Mouse (Mus musculus) CH12.LX (cell line): ENCODE data around the gene 1700092M07Rik. TPM values are rescaled to one million over a fixed set of nuclear protein-coding genes. Genes with fewer than 3 reads are reported as not detected.

Experiments
- DNase-seq: peaks from one replicate; pipeline ENCODE4 v3.0.0-alpha.2; 2013; ENCODE audit errors: extremely low read depth
- H3K27ac ChIP-seq: 2 replicates; pipeline ENCODE4 v1.5.1; 2012; ENCODE audit warnings: low read depth, mild to moderate bottlenecking, control low read depth, moderate library complexity; ENCODE audit not compliant: insufficient read depth
- H3K27me3 ChIP-seq: replicated peaks from 2 replicates; pipeline ENCODE3; 2012; ENCODE audit warnings: inconsistent platforms
- H3K36me3 ChIP-seq, 2 experiments: replicated peaks in 1 of 2; 2 replicates each; pipeline versions ENCODE3 to v1.6.1; 2012; ENCODE audit warnings: inconsistent platforms in 1 of 2, low read length in 1 of 2, mild to moderate bottlenecking in 1 of 2, mixed read lengths in 1 of 2, moderate library complexity in 1 of 2; ENCODE audit not compliant: control insufficient read depth in 1 of 2, insufficient read depth in 1 of 2
- H3K4me1 ChIP-seq, 2 experiments: 2 replicates each; pipeline ENCODE4 v1.6.1; 2012; ENCODE audit warnings: inconsistent platforms in 1 of 2, moderate library complexity in 1 of 2; ENCODE audit not compliant: insufficient read depth in 2 of 2, control insufficient read depth in 1 of 2
- H3K4me2 ChIP-seq: 2 replicates; pipeline ENCODE4 v1.6.1; 2012; ENCODE audit warnings: low read depth, mild to moderate bottlenecking, control low read depth; ENCODE audit not compliant: poor library complexity, insufficient read depth, severe bottlenecking
- H3K4me3 ChIP-seq, 3 experiments: fragments of 150-350 bp in 1 of 3; sonication (generic) in 1 of 3; replicated peaks in 1 of 3; 2 replicates each; pipeline versions ENCODE3 to v1.5.1; 2011 to 2012; ENCODE audit warnings: low read depth in 2 of 3, low read length in 2 of 3, mild to moderate bottlenecking in 2 of 3, moderate library complexity in 2 of 3, control low read depth in 1 of 3, improper control_type of control experiment in 1 of 3, inconsistent platforms in 1 of 3, mixed read lengths in 1 of 3; ENCODE audit not compliant: poor library complexity in 1 of 3
- H3K79me2 ChIP-seq: replicated peaks from 2 replicates; pipeline ENCODE4 v1.6.1; 2012; ENCODE audit warnings: mild to moderate bottlenecking, moderate library complexity; ENCODE audit not compliant: control insufficient read depth, poor library complexity, insufficient read depth, severe bottlenecking; ENCODE audit errors: extremely low read depth
- H3K9ac ChIP-seq: 2 replicates; pipeline ENCODE4 v1.6.1; 2012; ENCODE audit warnings: low read depth, mild to moderate bottlenecking, control low read depth, moderate library complexity; ENCODE audit not compliant: insufficient read depth
- H3K9me3 ChIP-seq: replicated peaks from 2 replicates; pipeline ENCODE3; 2012; ENCODE audit warnings: low read length, inconsistent platforms, mixed read lengths
- CTCF ChIP-seq, 2 experiments: IDR thresholded peaks in 1 of 2; conservative IDR thresholded peaks in 1 of 2; 2 replicates each; pipeline ENCODE4 v1.5.1; 2011 to 2012; ENCODE audit warnings: low read depth in 2 of 2, low read length in 2 of 2, improper control_type of control experiment in 1 of 2, inconsistent platforms in 1 of 2, mild to moderate bottlenecking in 1 of 2, moderate library complexity in 1 of 2
- E2F4 ChIP-seq: IDR thresholded peaks from 2 replicates; pipeline ENCODE4 v1.6.1; 2011; ENCODE audit warnings: low read depth, low read length, improper control_type of control experiment; ENCODE audit not compliant: insufficient replicate concordance
- ELF1 ChIP-seq: IDR thresholded peaks from 2 replicates; pipeline ENCODE4 v1.6.1; 2014; ENCODE audit warnings: low read depth, mild to moderate bottlenecking, inconsistent platforms, low read length, improper control_type of control experiment
- GABPA ChIP-seq: IDR thresholded peaks from 2 replicates; pipeline ENCODE4 v1.6.1; 2012; ENCODE audit warnings: low read depth, low read length, improper control_type of control experiment, inconsistent platforms; ENCODE audit not compliant: insufficient replicate concordance
- HCFC1 ChIP-seq: IDR thresholded peaks from 2 replicates; pipeline ENCODE4 v1.6.1; 2012; ENCODE audit warnings: low read depth, mild to moderate bottlenecking, inconsistent platforms, low read length, improper control_type of control experiment
- JUND ChIP-seq: conservative IDR thresholded peaks from 2 replicates; pipeline ENCODE4 v1.6.1; 2011; ENCODE audit warnings: low read depth, low read length, improper control_type of control experiment
- MAX ChIP-seq: IDR thresholded peaks from 2 replicates; pipeline ENCODE4 v1.6.1; 2011; ENCODE audit warnings: low read length, improper control_type of control experiment
- MAZ ChIP-seq: IDR thresholded peaks from 2 replicates; pipeline ENCODE4 v1.6.1; 2012; ENCODE audit warnings: low read depth, mild to moderate bottlenecking, inconsistent platforms, low read length, improper control_type of control experiment, moderate library complexity
- MEF2A ChIP-seq: IDR thresholded peaks from 2 replicates; pipeline ENCODE4 v1.6.1; 2014; ENCODE audit warnings: low read depth, mild to moderate bottlenecking, inconsistent platforms, low read length, improper control_type of control experiment, borderline replicate concordance
- NRF1 ChIP-seq: IDR thresholded peaks from 2 replicates; pipeline ENCODE4 v1.6.1; 2014; ENCODE audit warnings: low read depth, mild to moderate bottlenecking, inconsistent platforms, low read length, improper control_type of control experiment, moderate library complexity
- PAX5 ChIP-seq: IDR thresholded peaks from 2 replicates; pipeline ENCODE4 v1.6.1; 2012; ENCODE audit warnings: low read length, inconsistent platforms, mixed read lengths
- RCOR1 ChIP-seq: conservative IDR thresholded peaks from 2 replicates; pipeline ENCODE4 v1.6.1; 2012; ENCODE audit warnings: low read depth, mild to moderate bottlenecking, inconsistent platforms, low read length, improper control_type of control experiment
- TBP ChIP-seq: conservative IDR thresholded peaks from 2 replicates; pipeline ENCODE4 v1.6.1; 2011; ENCODE audit warnings: low read depth, low read length, improper control_type of control experiment
- TCF12 ChIP-seq: IDR thresholded peaks from 2 replicates; pipeline ENCODE4 v1.6.1; 2014; ENCODE audit warnings: low read depth, mild to moderate bottlenecking, inconsistent platforms, low read length, improper control_type of control experiment
- USF1 ChIP-seq: IDR thresholded peaks from 2 replicates; pipeline ENCODE4 v1.6.1; 2014; ENCODE audit warnings: low read depth, mild to moderate bottlenecking, inconsistent platforms, low read length, improper control_type of control experiment
- ZC3H11A ChIP-seq: IDR thresholded peaks from 2 replicates; pipeline ENCODE4 v1.6.1; 2012; ENCODE audit warnings: low read depth, mild to moderate bottlenecking, inconsistent platforms, low read length, improper control_type of control experiment
- ZMIZ1 ChIP-seq: IDR thresholded peaks from 2 replicates; pipeline ENCODE4 v1.6.1; 2012; ENCODE audit warnings: low read depth, mild to moderate bottlenecking, inconsistent platforms, low read length, improper control_type of control experiment
- ZNF384 ChIP-seq: IDR thresholded peaks from 2 replicates; pipeline ENCODE4 v1.6.1; 2012; ENCODE audit warnings: low read depth, low read length, improper control_type of control experiment, inconsistent platforms
- dilution Hi-C: fragments of 300-500 bp; cut with MboI; formaldehyde crosslinking; loops from 2 replicates; pipeline ENCODE4 v1.14.3; 2020; ENCODE audit warnings: low sequenced_read_pairs; ENCODE audit not compliant: extremely low pct_unique_long_range_greater_than_20kb, extremely low pct_ligation_motif_present
- in situ Hi-C: fragments of 300-500 bp; cut with MboI; formaldehyde crosslinking; loops from 3 replicates; pipeline ENCODE4 v1.14.3; 2019; ENCODE audit warnings: low sequenced_read_pairs, low pct_ligation_motif_present, low pct_unique_long_range_greater_than_20kb, mixed read lengths
- polyA plus RNA-seq: library from polyadenylated mRNA; unstranded; fragments of >175 nt; gene quantifications from 2 replicates; pipeline ENCODE4 v1.2.1, GENCODE M21; 2012; ENCODE audit warnings: low read depth; ENCODE audit not compliant: insufficient read length
- total RNA-seq, 2 experiments: library from RNA; depleted of rRNA; stranded (reverse); fragments of 300-350 nt in 1 of 2; fragments of >200 nt in 1 of 2; gene quantifications; 2 replicates each; pipeline ENCODE4 v1.2.3; 2012 to 2014

The 1700092M07Rik gene
- total and polyA plus RNA-seq, 3 experiments, result 1.0 to 3.8 (median 3.1) TPM

- no peak for TF ChIP-seq MAZ
- TF ChIP-seq GABPA, result no peak
- TF ChIP-seq ZC3H11A, result no peak
- no peak for TF ChIP-seq ZMIZ1
These were observed 45.7 kb downstream of the 1700092M07Rik start, which contains the start of gene Taf6l (continued) for GRCm38 (mm10) chr19:8786008-8786781.

DNA sequence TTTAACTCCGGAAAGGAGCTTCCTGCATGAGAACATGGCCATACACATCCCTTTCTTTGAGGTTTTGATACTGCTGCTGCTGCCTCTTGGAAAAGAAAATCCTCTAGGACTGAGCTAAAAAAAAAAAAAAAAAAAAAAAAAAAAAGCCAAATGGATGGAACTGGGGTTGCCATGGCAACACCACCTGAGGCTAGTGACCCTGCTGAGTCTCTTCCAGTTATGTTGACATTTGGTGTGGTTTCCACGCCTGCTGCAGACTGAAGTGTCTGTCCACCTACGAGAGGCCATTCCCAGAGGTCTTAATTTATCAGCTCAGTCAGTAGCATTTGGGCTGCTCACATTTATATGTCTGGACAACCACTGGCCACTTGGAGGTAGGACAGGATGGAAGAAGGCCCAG lies 48.0 kb downstream of the 1700092M07Rik start:
- Histone ChIP-seq H3K79me2 (no peaks in the 10 kb centered on the region; the same call in 1 of the 2 replicates), H3K27ac (no peak overlapping the region), H3K36me3 (peaks cover 12 to 33% of the 10 kb centered on the region in 2 experiments), H3K27me3 (no peaks in the 10 kb centered on the region), H3K9me3 (peaks cover 6% of the 10 kb centered on the region), H3K9ac (no peak overlapping the region), H3K4me2 (no peak overlapping the region), H3K4me3 (no peak overlapping the region), H3K4me1 (peaks cover 2 to 17% of the 10 kb centered on the region in 2 experiments; a peak in 3 of 4 replicates)
- no peak for DNase-seq
- dilution Hi-C loops (no loop called here), in situ Hi-C loops (no loop called here)
- TF ChIP-seq JUND (no peak), ZNF384 (peak; percentile 56)

DNA sequence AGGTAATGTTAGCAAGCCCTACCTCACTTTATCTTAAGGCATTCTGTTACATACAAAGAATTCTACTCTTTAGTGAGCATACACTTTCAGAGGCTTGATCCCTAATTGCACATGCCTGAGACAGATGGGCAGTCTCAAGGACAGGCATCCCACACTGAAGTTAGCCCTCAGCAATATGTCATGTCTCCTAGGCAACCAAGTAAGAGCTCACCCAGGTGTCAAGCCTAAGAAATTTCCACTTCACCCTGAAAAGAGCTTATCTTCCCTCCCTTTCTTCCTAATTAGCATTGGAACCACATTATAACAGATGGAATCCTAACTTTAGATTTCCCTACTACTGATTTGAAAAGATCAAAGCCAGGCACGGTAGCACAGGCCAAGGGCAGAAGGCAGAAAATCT lies 48.7 kb downstream of the 1700092M07Rik start:
- H3K27ac ChIP-seq, result no peak overlapping the region
- TF ChIP-seq CTCF (conservative IDR thresholded peaks at IDR 0.05 in 1 of 2, IDR thresholded peaks at IDR 0.05 in 1 of 2; ENCODE audit: low read depth in 2 of 2, low read length in 2 of 2), result no peak
- H3K79me2 ChIP-seq, result no peaks in the 10 kb centered on the region; the same call in 1 of the 2 replicates
- peaks cover 2 to 17% of the 10 kb centered on the region in 2 experiments; a peak in 3 of 4 replicates for H3K4me1 ChIP-seq
- in situ Hi-C loops (no loop called here), dilution Hi-C loops (no loop called here)
- no peak overlapping the region for H3K4me3 ChIP-seq
- no peaks in the 10 kb centered on the region for H3K27me3 ChIP-seq
- H3K4me2 ChIP-seq, result no peak overlapping the region
- peaks cover 15 to 35% of the 10 kb centered on the region in 2 experiments for H3K36me3 ChIP-seq
- H3K9ac ChIP-seq, result no peak overlapping the region
- no peak for DNase-seq
- H3K9me3 ChIP-seq, result peaks cover 12% of the 10 kb centered on the region

DNA sequence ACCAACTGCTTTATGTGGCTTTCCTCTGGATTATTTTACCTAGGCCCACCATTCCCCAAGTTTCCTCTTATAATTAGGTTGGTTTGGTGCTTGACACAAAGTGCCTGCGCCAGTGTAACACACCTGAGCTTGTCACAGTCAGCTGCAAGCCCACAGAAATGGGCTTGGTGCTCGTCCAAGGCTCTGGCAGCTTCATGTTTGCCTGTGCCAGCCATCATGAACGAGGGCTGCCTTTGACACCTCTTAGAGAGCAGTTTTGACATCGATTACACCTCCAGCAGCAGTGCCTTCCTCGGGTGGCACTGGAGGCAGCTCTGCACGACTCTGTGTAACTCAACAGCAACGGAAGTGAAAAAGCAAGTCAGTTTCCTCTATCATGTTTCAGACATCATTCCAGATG lies 49.7 kb downstream of the 1700092M07Rik start:
- no peak overlapping the region for H3K4me2 ChIP-seq
- in situ Hi-C loops (no loop called here), dilution Hi-C loops (no loop called here)
- DNase-seq, result no peak
- peaks cover 15% of the 10 kb centered on the region for H3K9me3 ChIP-seq
- peaks cover 21 to 41% of the 10 kb centered on the region in 2 experiments for H3K36me3 ChIP-seq
- no peak overlapping the region for H3K4me3 ChIP-seq
- TF ChIP-seq ZMIZ1 (no peak), JUND (no peak), USF1 (no peak), E2F4 (no peak), TCF12 (no peak), MAX (no peak), MAZ (no peak), MEF2A (no peak), CTCF (conservative IDR thresholded peaks at IDR 0.05 in 1 of 2, IDR thresholded peaks at IDR 0.05 in 1 of 2; ENCODE audit: low read depth in 2 of 2, low read length in 2 of 2) (no peak), ELF1 (no peak), TBP (no peak), HCFC1 (no peak), ZC3H11A (no peak), NRF1 (no peak), RCOR1 (no peak), PAX5 (no peak)
- no peak overlapping the region for H3K27ac ChIP-seq
- peaks cover 1 to 9% of the 10 kb centered on the region in 2 experiments; a peak in 3 of 4 replicates for H3K4me1 ChIP-seq
- H3K9ac ChIP-seq, result no peak overlapping the region
- H3K79me2 ChIP-seq, result peaks cover 1% of the 10 kb centered on the region
- H3K27me3 ChIP-seq, result no peaks in the 10 kb centered on the region
